Mouse (Mus musculus) bone marrow, adult 2 months (tissue): Measurements from ENCODE around the gene Kdm6b.

Source experiments
- CTCF ChIP-seq: fragments of 200-500 bp; IDR thresholded peaks from 2 replicates; pipeline ENCODE4 v1.5.1; 2011; ENCODE audit warnings: low read length, control low read depth; ENCODE audit not compliant: control insufficient read depth, insufficient read depth
- POLR2A ChIP-seq: fragments of 200-500 bp; IDR thresholded peaks from 2 replicates; pipeline ENCODE4 v1.6.1; 2011; ENCODE audit warnings: low read depth, mild to moderate bottlenecking, control low read depth, low read length, borderline replicate concordance; ENCODE audit not compliant: control insufficient read depth

- TF ChIP-seq CTCF (no peak), POLR2A (no peak)
These were observed 51.0 kb downstream of the Kdm6b start for GRCm38 (mm10) chr11:69362479-69362878.
